Mouse (Mus musculus): Measurements from ENCODE around the gene Cry2. TPM values are rescaled to one million over a fixed set of nuclear protein-coding genes. Genes with fewer than 3 reads are reported as not detected.
A peak's percentile ranks its signal among the peaks of the same experiment; 100 is the strongest.
"Not testable (repeated sequence)": the region's sequence is repeated elsewhere in the genome, so short reads cannot be mapped to it uniquely, and the experiment has no call there.

Gene Cry2
- polyA plus RNA-seq, 1 experiment from 2014 or later: 37.7 TPM

DNA sequence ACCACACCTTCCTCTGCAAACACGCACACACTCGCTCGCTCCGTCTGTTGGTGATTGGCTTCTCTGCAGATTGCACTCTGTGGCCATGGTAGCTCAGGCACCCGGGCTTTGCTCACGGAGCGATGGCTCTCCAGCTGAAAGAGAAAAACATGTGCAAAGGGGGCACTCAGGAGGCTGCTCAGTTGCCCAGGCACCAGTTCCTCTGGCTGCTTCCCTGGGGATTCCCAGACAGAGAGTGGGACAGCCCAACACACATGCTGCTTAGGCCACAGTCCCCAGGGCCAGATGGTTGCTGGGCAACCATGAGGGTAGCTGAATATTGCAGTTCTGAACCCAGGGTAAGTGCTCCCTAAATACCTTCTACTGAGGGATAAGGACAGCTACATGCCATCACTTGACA, 28.2 kb downstream of the Cry2 start:
- Histone ChIP-seq H3K4me1 (replicated peaks) (peaks cover 34% of the 10 kb centered on the region), H3K27me3 (no peaks in the 10 kb centered on the region), H3K27ac (replicated peaks) (peak overlapping the region; percentile 72), H3K4me2 (no peak overlapping the region), H3K9ac (0 out of 2 replicates have a peak overlapping the region, but pooled peaks have one; percentile 22), H3K4me3 (no peak overlapping the region), H3K36me3 (peaks cover 71% of the 10 kb centered on the region), H3K9me3 (no peaks in the 10 kb centered on the region)
- WGBS: 50% methylated on average over 7 of the region's 7 CpGs
- no peak for ATAC-seq (ENCODE audit: low read depth)

DNA sequence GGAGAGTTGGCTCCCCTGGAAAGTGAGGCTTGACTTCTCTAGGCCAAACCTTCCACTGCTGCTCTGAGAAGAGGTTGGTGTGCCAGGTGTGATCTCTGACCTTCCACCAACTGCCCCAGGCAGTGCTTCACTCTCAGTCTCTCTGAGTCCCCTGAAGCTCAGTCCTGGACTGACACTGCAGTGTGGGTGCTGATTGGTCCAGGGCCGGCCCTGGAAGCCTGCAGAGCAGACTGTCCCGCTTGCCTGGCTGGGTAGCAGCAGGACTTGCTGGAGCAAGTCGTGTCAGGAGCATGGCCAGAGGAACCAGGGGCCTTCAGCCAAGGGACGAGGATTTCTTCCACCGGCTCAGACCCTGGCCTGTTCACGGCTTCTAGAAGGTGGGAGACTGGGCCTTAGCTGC, 29.1 kb downstream of the Cry2 start:
- Histone ChIP-seq H3K36me3 (peaks cover 61% of the 10 kb centered on the region), H3K9me3 (no peaks in the 10 kb centered on the region), H3K9ac (0 out of 2 replicates have a peak overlapping the region, but pooled peaks have one; percentile 6)

GRCm38 (mm10) chr2:92403776-92404319, 30.0 kb downstream of the Cry2 start:
- Histone ChIP-seq H3K27ac (replicated peaks) (no peak overlapping the region), H3K9ac (no peak overlapping the region), H3K4me2 (no peak overlapping the region), H3K9me3 (no peaks in the 10 kb centered on the region), H3K4me1 (replicated peaks) (peaks cover 52% of the 10 kb centered on the region), H3K27me3 (no peaks in the 10 kb centered on the region), H3K4me3 (no peak overlapping the region), H3K36me3 (peaks cover 53% of the 10 kb centered on the region)
- 95% methylated on average over 5 of the region's 5 CpGs for WGBS
- ATAC-seq (ENCODE audit: low read depth): no peak

More for the DNA sequence above, 29.1 kb downstream of the Cry2 start:
- Histone ChIP-seq H3K4me3 (no peak overlapping the region), H3K4me1 (replicated peaks) (peaks cover 43% of the 10 kb centered on the region), H3K27ac (replicated peaks) (peak overlapping the region; percentile 72; the same call in 1 of the 2 replicates), H3K27me3 (no peaks in the 10 kb centered on the region), H3K4me2 (no peak overlapping the region)
- 88% methylated on average over 6 of the region's 6 CpGs for WGBS
- ATAC-seq (ENCODE audit: low read depth): no peak

GRCm38 (mm10) chr2:92402591-92403326, 31.1 kb downstream of the Cry2 start:
- H3K27ac ChIP-seq (replicated peaks): peak overlapping the region; percentile 35
- no peak for ATAC-seq (ENCODE audit: low read depth)
- H3K27me3 ChIP-seq: no peaks in the 10 kb centered on the region
- no peak overlapping the region for H3K4me2 ChIP-seq
- H3K36me3 ChIP-seq: peaks cover 42% of the 10 kb centered on the region
- peaks cover 62% of the 10 kb centered on the region for H3K4me1 ChIP-seq (replicated peaks)
- H3K9me3 ChIP-seq: no peaks in the 10 kb centered on the region
- no peak overlapping the region for H3K9ac ChIP-seq
- H3K4me3 ChIP-seq: no peak overlapping the region
- 68% methylated on average over 4 of the region's 4 CpGs for WGBS

- Histone ChIP-seq H3K4me1 (replicated peaks) (peaks cover 72% of the 10 kb centered on the region), H3K27me3 (no peaks in the 10 kb centered on the region), H3K9ac (peak within 1 kb of the TSS; percentile 97), H3K4me3 (peak within 1 kb of the TSS; percentile 86), H3K36me3 (peaks cover 26% of the 10 kb centered on the region), H3K27ac (replicated peaks) (peak within 1 kb of the TSS; percentile 84), H3K9me3 (no peaks in the 10 kb centered on the region), H3K4me2 (peak within 1 kb of the TSS; percentile 75)
- peak; percentile 68 for ATAC-seq (ENCODE audit: low read depth)
- 2% methylated on average over 31 of the region's 59 CpGs for WGBS
These were observed 32.7 kb downstream of the Cry2 start, which contains the start of gene Mapk8ip1 for GRCm38 (mm10) chr2:92401091-92401561. TSS of gene Mapk8ip1 (minus strand) at chr2:92401263.

DNA sequence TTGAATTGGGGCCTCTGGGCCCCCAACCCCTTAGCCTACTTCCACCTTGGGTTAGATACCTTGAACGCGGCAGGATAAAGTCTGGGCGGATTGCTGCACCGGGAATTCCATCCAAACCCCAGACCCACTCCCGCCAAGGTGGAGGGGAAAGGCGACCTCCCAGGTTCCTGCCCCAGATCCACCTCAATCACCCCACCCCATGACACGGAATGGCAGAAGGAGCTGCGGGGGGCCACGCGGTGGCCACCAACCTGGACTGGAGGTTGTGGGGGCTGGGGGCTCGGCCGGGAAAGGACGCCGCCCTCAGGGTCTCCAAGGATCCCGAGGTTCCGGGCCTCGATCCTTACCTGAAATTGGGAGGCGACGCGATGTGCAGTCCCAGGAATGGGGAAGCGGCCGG, 33.2 kb downstream of the Cry2 start:
- Histone ChIP-seq H3K4me2 (peak overlapping the region; percentile 75), H3K4me3 (peak overlapping the region; percentile 86), H3K27ac (replicated peaks) (peak overlapping the region; percentile 84), H3K4me1 (replicated peaks) (peaks cover 71% of the 10 kb centered on the region), H3K36me3 (peaks cover 22% of the 10 kb centered on the region), H3K9ac (peak overlapping the region; percentile 97), H3K9me3 (no peaks in the 10 kb centered on the region), H3K27me3 (no peaks in the 10 kb centered on the region)
- WGBS: 2% methylated on average over 21 of the region's 22 CpGs
- ATAC-seq (ENCODE audit: low read depth): peak; percentile 30; the same call in 1 of the 2 replicates

DNA sequence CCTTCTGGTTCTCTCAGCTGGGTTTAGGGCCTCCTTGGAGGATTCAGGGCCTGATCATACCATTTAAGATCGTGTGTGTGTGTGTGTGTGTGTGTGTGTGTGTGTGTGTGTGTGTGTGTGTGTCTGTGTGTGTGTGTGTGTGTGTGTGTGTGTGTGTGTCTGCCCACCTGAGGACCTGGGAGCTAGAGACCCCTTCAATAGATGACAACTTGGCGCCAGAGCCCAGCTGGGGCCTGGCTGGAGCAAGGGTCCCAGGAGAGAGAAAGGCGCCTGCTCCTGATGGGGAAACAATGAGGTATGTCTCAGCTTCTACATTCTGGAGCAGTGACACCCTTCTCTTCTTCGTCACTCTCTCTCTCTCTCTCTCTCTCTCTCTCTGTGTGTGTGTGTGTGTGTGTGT, 34.0 kb downstream of the Cry2 start:
- peak overlapping the region; percentile 84; the same call in 1 of the 2 replicates for H3K27ac ChIP-seq (replicated peaks)
- peaks cover 14% of the 10 kb centered on the region for H3K36me3 ChIP-seq
- H3K4me2 ChIP-seq: peak overlapping the region; percentile 75
- not testable (repeated sequence) for H3K27me3 ChIP-seq; ATAC-seq (ENCODE audit: low read depth); H3K9me3 ChIP-seq
- peak overlapping the region; percentile 97 for H3K9ac ChIP-seq
- peaks cover 62% of the 10 kb centered on the region for H3K4me1 ChIP-seq (replicated peaks)
- peak overlapping the region; percentile 86 for H3K4me3 ChIP-seq
- 24% methylated on average over 3 of the region's 4 CpGs for WGBS

- no peaks in the 10 kb centered on the region for H3K36me3 ChIP-seq
- no peak overlapping the region for H3K4me3 ChIP-seq
- no peak overlapping the region for H3K4me2 ChIP-seq
- no peak for ATAC-seq (ENCODE audit: low read depth)
- no peak overlapping the region for H3K9ac ChIP-seq
- no peaks in the 10 kb centered on the region for H3K27me3 ChIP-seq
- H3K4me1 ChIP-seq (replicated peaks): peaks cover 73% of the 10 kb centered on the region
- WGBS: 74% methylated on average over 1 of the region's 1 CpGs
- no peaks in the 10 kb centered on the region for H3K9me3 ChIP-seq
- H3K27ac ChIP-seq (replicated peaks): no peak overlapping the region
These were observed 36.4 kb downstream of the Cry2 start for GRCm38 (mm10) chr2:92397436-92397835.

DNA sequence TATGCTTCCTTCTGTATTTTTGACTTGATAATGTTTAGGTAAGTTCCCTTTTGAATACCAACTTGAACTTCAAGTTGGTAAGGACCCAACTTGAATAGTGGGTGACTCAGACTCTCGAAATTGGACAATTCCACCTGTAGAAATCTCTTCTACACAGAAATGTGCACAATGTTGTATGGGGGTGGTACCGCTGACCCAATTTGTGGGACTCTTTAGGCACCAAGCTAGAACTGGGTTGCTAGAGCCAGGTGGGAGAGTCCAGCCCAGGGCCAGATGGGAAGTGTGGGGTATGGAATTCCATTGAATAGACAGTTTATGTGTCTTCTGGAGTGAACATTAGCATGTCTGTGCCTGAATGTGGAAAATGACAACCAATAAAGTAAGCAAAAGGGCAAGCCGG, 38.3 kb downstream of the Cry2 start:
- Histone ChIP-seq H3K27me3 (no peaks in the 10 kb centered on the region), H3K4me3 (no peak overlapping the region), H3K27ac (replicated peaks) (no peak overlapping the region), H3K4me1 (replicated peaks) (peaks cover 83% of the 10 kb centered on the region), H3K4me2 (no peak overlapping the region), H3K9ac (no peak overlapping the region), H3K36me3 (no peaks in the 10 kb centered on the region), H3K9me3 (no peaks in the 10 kb centered on the region)
- no peak for ATAC-seq (ENCODE audit: low read depth)
- WGBS: 87% methylated on average over 3 of the region's 3 CpGs

DNA sequence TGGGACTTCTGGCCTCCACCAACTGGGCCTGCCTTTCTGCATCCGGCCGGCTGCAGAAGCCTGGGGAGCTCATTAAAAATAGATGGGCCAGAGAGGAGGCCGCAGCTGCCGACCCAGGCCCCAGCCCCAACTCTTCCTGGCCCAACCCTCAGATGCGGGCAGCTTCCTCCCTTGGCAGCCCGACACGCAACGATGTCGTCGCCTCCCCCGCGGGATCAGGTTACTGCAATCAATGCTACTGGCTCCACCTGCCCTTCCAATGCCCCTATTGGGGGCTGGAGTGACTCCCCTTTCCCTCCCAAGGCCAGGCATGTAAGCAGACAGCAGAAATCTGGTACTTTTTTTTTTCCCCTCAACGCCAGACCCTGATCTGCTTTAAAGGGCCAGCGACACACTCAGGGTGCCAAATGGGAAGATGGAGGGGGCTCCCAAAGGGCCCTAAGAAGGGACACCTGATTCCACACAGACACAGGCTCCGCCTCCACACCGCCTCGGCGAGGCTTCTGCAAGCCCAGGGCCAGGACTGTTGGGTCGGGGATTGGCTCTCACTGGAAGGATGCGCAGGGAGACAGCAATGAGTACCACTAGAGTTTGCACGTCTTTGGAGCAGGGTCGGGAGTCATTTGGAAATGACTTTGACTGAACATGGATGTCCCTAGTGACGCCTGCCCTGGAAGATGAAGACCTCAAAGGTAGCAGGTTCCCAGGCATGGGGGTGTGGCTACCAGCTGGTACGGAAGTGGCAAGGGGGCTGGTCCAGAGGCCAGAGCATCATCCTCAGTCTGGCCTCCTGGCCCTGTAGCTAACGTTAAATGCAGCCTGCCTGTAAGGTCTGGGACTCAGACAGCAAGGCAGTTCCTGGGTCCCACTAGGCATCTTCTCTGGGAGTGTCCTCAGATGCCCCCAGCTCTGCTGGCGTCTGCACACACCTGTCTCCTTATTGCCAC, 41.3 kb downstream of the Cry2 start:
- Histone ChIP-seq H3K9me3 (no peaks in the 10 kb centered on the region), H3K27ac (replicated peaks) (peak overlapping the region; percentile 95), H3K27me3 (no peaks in the 10 kb centered on the region), H3K4me1 (replicated peaks) (peaks cover 81% of the 10 kb centered on the region), H3K9ac (peak overlapping the region; percentile 74), H3K4me3 (peak overlapping the region; percentile 41), H3K36me3 (peaks cover 1% of the 10 kb centered on the region), H3K4me2 (peak overlapping the region; percentile 78)
- no peak for ATAC-seq (ENCODE audit: low read depth)
- WGBS: 3% methylated on average over 26 of the region's 26 CpGs

GRCm38 (mm10) chr2:92391703-92392317, 42.0 kb downstream of the Cry2 start:
- peaks cover 9% of the 10 kb centered on the region for H3K36me3 ChIP-seq
- H3K9ac ChIP-seq: peak overlapping the region; percentile 74
- H3K27me3 ChIP-seq: no peaks in the 10 kb centered on the region
- no peak for ATAC-seq (ENCODE audit: low read depth)
- peak overlapping the region; percentile 95 for H3K27ac ChIP-seq (replicated peaks)
- H3K9me3 ChIP-seq: no peaks in the 10 kb centered on the region
- H3K4me1 ChIP-seq (replicated peaks): peaks cover 79% of the 10 kb centered on the region
- H3K4me2 ChIP-seq: peak overlapping the region; percentile 78
- peak overlapping the region; percentile 41 for H3K4me3 ChIP-seq
- 16% methylated on average over 11 of the region's 11 CpGs for WGBS
